Mouse (Mus musculus) liver, postnatal 0 days (tissue): ENCODE data around the gene Tmem120b.

Experiments used
- CTCF ChIP-seq: sonication (generic); IDR thresholded peaks from 2 replicates; pipeline ENCODE4 v1.5.1; 2016; ENCODE audit warnings: antibody characterized with exemption, low read depth
- EP300 ChIP-seq: IDR thresholded peaks from 2 replicates; pipeline ENCODE4 v1.6.1; 2016; ENCODE audit warnings: antibody characterized with exemption, low read depth, mild to moderate bottlenecking

DNA sequence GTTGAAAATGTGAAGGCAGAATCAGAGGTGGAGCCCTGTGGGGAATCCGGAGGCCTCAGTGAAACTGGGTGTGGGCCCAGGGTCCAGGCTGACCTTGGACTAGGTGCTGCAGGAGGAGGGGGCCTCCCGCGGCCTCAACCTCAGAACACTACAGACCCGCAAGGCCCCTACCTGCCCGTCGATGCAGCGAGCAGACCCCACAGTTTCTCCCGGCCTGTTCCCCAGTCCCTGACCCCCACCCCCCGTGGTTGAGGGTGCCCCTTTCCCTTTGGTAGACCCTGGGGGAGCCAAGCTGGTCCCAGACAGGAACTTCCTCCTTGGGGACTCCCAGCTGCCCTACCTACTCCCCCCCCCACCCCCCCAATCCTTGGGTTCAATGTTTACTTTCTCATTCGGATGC lies 98.2 kb downstream of the Tmem120b start:
- TF ChIP-seq CTCF: no peak
- TF ChIP-seq EP300: no peak
